Mouse (Mus musculus): ENCODE data around the gene Gm1123. TPM values are rescaled to one million over a fixed set of nuclear protein-coding genes. Genes with fewer than 3 reads are reported as not detected.

Gene Gm1123
- total RNA-seq (2021) = under 1 TPM in 1 of 2 experiments, not detected in 1; 0.40 TPM

GRCm38 (mm10) chr9:99035575-99035974 is at the start of gene Gm1123:
Gm1123 (minus strand) TSS chr9:99035715.
- no peak for DNase-seq (ENCODE audit: extremely low spot score in 1 of 2, low spot score in 1 of 2)

- DNase-seq (ENCODE audit: extremely low spot score in 1 of 2, low spot score in 1 of 2) = no peak
These were observed 46.2 kb upstream of the Gm1123 start for GRCm38 (mm10) chr9:99081718-99082117.

GRCm38 (mm10) chr9:99081308-99081707 is 45.8 kb upstream of the Gm1123 start:
- no peak for DNase-seq (ENCODE audit: extremely low spot score in 1 of 2, low spot score in 1 of 2)

GRCm38 (mm10) chr9:99080657-99081056 is 45.1 kb upstream of the Gm1123 start:
- no peak for DNase-seq (ENCODE audit: extremely low spot score in 1 of 2, low spot score in 1 of 2)

- no peak for DNase-seq (ENCODE audit: extremely low spot score in 1 of 2, low spot score in 1 of 2)
These were observed 38.9 kb upstream of the Gm1123 start for GRCm38 (mm10) chr9:99074462-99074861.

- DNase-seq (ENCODE audit: extremely low spot score in 1 of 2, low spot score in 1 of 2) = no peak
These were observed 37.0 kb upstream of the Gm1123 start for GRCm38 (mm10) chr9:99072538-99072937.

GRCm38 (mm10) chr9:99065311-99065710 is 29.8 kb upstream of the Gm1123 start:
- DNase-seq (ENCODE audit: extremely low spot score in 1 of 2, low spot score in 1 of 2) = no peak

GRCm38 (mm10) chr9:99064216-99064615 is 28.7 kb upstream of the Gm1123 start:
- no peak for DNase-seq (ENCODE audit: extremely low spot score in 1 of 2, low spot score in 1 of 2)

- DNase-seq (ENCODE audit: extremely low spot score in 1 of 2, low spot score in 1 of 2) = peak; percentile 65 to 89
These were observed 27.0 kb upstream of the Gm1123 start for GRCm38 (mm10) chr9:99062544-99062943.

GRCm38 (mm10) chr9:99057751-99058150 is 22.2 kb upstream of the Gm1123 start:
- DNase-seq (ENCODE audit: extremely low spot score in 1 of 2, low spot score in 1 of 2) = no peak

GRCm38 (mm10) chr9:99049760-99050159 is 14.2 kb upstream of the Gm1123 start:
- DNase-seq (ENCODE audit: extremely low spot score in 1 of 2, low spot score in 1 of 2) = no peak

GRCm38 (mm10) chr9:99048724-99049250 is 13.3 kb upstream of the Gm1123 start:
- DNase-seq (ENCODE audit: extremely low spot score in 1 of 2, low spot score in 1 of 2) = no peak

- peak in 1 of 2 experiments; percentile 40 for DNase-seq (ENCODE audit: extremely low spot score in 1 of 2, low spot score in 1 of 2)
These were observed 9.2 kb upstream of the Gm1123 start for GRCm38 (mm10) chr9:99044761-99045160.

GRCm38 (mm10) chr9:99042641-99043040 is 7.1 kb upstream of the Gm1123 start:
- DNase-seq (ENCODE audit: extremely low spot score in 1 of 2, low spot score in 1 of 2) = no peak

GRCm38 (mm10) chr9:99041994-99042393 is 6.5 kb upstream of the Gm1123 start:
- no peak for DNase-seq (ENCODE audit: extremely low spot score in 1 of 2, low spot score in 1 of 2)

GRCm38 (mm10) chr9:99034111-99034510 is 1.4 kb downstream of the Gm1123 start:
- no peak for DNase-seq (ENCODE audit: extremely low spot score in 1 of 2, low spot score in 1 of 2)

GRCm38 (mm10) chr9:99032031-99032430 is 3.5 kb downstream of the Gm1123 start:
- DNase-seq (ENCODE audit: extremely low spot score in 1 of 2, low spot score in 1 of 2) = no peak

- no peak for DNase-seq (ENCODE audit: extremely low spot score in 1 of 2, low spot score in 1 of 2)
These were observed 13.8 kb downstream of the Gm1123 start for GRCm38 (mm10) chr9:99021751-99022150.

GRCm38 (mm10) chr9:99021166-99021565 is 14.3 kb downstream of the Gm1123 start:
- no peak for DNase-seq (ENCODE audit: extremely low spot score in 1 of 2, low spot score in 1 of 2)

- no peak for DNase-seq (ENCODE audit: extremely low spot score in 1 of 2, low spot score in 1 of 2)
These were observed 17.8 kb downstream of the Gm1123 start for GRCm38 (mm10) chr9:99017679-99018078.

- DNase-seq (ENCODE audit: extremely low spot score in 1 of 2, low spot score in 1 of 2) = no peak
These were observed 18.8 kb downstream of the Gm1123 start for GRCm38 (mm10) chr9:99016759-99017158.

- no peak for DNase-seq (ENCODE audit: extremely low spot score in 1 of 2, low spot score in 1 of 2)
These were observed 19.2 kb downstream of the Gm1123 start for GRCm38 (mm10) chr9:99016301-99016700.

GRCm38 (mm10) chr9:99009898-99010199 is 25.7 kb downstream of the Gm1123 start:
- DNase-seq (ENCODE audit: extremely low spot score in 1 of 2, low spot score in 1 of 2) = no peak

Data from layer of hippocampus, postnatal 25 days (tissue).